Mouse (Mus musculus): ENCODE results near the gene Grap2.
A peak's percentile ranks its signal among the peaks of the same experiment; 100 is the strongest.

The Grap2 gene

GRCm38 (mm10) chr15:80602487-80602886, 30.1 kb downstream of the Grap2 start:
- peak; percentile 54 for DNase-seq

GRCm38 (mm10) chr15:80604026-80604425, 31.6 kb downstream of the Grap2 start:
- DNase-seq = no peak

GRCm38 (mm10) chr15:80607970-80608369, 35.6 kb downstream of the Grap2 start:
- peak; percentile 55 for DNase-seq

GRCm38 (mm10) chr15:80610335-80610734, 37.9 kb downstream of the Grap2 start:
- DNase-seq = no peak

GRCm38 (mm10) chr15:80611478-80611877, 39.1 kb downstream of the Grap2 start:
- peak; percentile 67 for DNase-seq

- peak; percentile 71 for DNase-seq
These were observed 41.5 kb downstream of the Grap2 start for GRCm38 (mm10) chr15:80613904-80614303.

- DNase-seq = peak; percentile 68
These were observed 42.3 kb downstream of the Grap2 start for GRCm38 (mm10) chr15:80614500-80615289.

- DNase-seq = no peak
These were observed 42.8 kb downstream of the Grap2 start for GRCm38 (mm10) chr15:80615290-80615570.

- peak; percentile 79 for DNase-seq
These were observed 43.4 kb downstream of the Grap2 start for GRCm38 (mm10) chr15:80615636-80616383.

GRCm38 (mm10) chr15:80617839-80618238, 45.4 kb downstream of the Grap2 start:
- DNase-seq = peak; percentile 65

GRCm38 (mm10) chr15:80619166-80619565, 46.8 kb downstream of the Grap2 start:
- DNase-seq = no peak

- no peak for DNase-seq
These were observed 47.4 kb downstream of the Grap2 start for GRCm38 (mm10) chr15:80619786-80620185.

GRCm38 (mm10) chr15:80620371-80620770, 48.0 kb downstream of the Grap2 start:
- no peak for DNase-seq

- DNase-seq = no peak
These were observed 50.9 kb downstream of the Grap2 start for GRCm38 (mm10) chr15:80623171-80623837.

- no peak for DNase-seq
These were observed 54.1 kb downstream of the Grap2 start for GRCm38 (mm10) chr15:80626472-80626871.

GRCm38 (mm10) chr15:80630147-80630546, 57.8 kb downstream of the Grap2 start:
- DNase-seq = peak; percentile 60

GRCm38 (mm10) chr15:80630711-80631110, 58.3 kb downstream of the Grap2 start:
- peak; percentile 82 for DNase-seq

GRCm38 (mm10) chr15:80631311-80631710, 58.9 kb downstream of the Grap2 start:
- no peak for DNase-seq

- no peak for DNase-seq
These were observed 60.0 kb downstream of the Grap2 start for GRCm38 (mm10) chr15:80632280-80632893.

GRCm38 (mm10) chr15:80634391-80635193, 62.2 kb downstream of the Grap2 start:
- DNase-seq = peak; percentile 47

- no peak for DNase-seq
These were observed 64.5 kb downstream of the Grap2 start for GRCm38 (mm10) chr15:80636757-80637372.

Measured in thymus, postnatal 4 days (tissue).